Mouse (Mus musculus): ENCODE measurements around the gene Ugt1a10.

DNA sequence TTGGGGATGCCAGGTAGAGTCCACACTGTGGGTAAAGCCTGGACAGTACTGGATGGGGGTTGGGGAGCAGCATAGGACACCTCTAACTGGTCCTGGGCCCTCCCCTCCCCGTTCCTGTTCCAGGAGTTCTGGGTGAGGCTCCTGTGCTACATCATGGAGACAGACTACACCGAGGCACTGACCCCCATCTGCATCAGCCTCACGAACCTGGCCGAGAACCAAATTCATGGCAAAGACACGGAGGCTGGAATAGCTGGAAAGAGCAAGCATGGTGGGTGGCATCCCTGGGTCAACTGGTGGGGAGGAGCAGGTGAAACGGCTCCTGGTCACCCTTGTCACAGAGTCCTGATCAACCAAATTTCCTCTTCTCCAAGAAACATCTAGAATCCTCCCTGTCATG, 183.6 kb downstream of the Ugt1a10 start:
- TF ChIP-seq POLR2A (IDR thresholded peaks at IDR 0.05; ENCODE audit: borderline replicate concordance, control insufficient read depth, low read depth, low read length) (no peak), CTCF (IDR thresholded peaks at IDR 0.05; ENCODE audit: control insufficient read depth, insufficient read depth, low read length) (no peak)

Measured in bone marrow, adult 2 months (tissue).